Mouse (Mus musculus): Measurements from ENCODE around the gene Megf11. TPM values are rescaled to one million over a fixed set of nuclear protein-coding genes. Genes with fewer than 3 reads are reported as not detected.
A peak's percentile ranks its signal among the peaks of the same experiment; 100 is the strongest.

The Megf11 gene
- total RNA-seq, 2 experiments from 2014 or later, result 0.74 to 1.3 TPM

DNA sequence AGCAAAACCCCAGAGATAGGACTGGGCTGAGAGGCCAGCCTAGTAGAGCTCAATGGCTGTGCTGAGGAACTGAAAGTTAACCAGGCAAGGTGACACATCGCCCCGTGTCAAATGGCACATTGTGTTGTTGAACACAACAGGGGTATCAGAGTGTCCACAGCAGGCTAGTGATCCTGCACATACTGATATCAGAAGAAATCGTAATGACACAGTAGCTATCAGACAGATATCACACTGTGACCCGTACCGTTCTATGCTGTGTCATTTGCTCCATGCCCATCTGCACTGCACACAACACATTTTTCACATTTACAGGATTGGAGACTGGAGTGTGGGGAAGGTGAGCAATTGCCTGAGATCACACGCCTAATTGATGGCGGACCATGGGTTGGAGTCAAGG lies 213.0 kb downstream of the Megf11 start:
- no peak for DNase-seq (ENCODE audit: low spot score in 2 of 2)

DNA sequence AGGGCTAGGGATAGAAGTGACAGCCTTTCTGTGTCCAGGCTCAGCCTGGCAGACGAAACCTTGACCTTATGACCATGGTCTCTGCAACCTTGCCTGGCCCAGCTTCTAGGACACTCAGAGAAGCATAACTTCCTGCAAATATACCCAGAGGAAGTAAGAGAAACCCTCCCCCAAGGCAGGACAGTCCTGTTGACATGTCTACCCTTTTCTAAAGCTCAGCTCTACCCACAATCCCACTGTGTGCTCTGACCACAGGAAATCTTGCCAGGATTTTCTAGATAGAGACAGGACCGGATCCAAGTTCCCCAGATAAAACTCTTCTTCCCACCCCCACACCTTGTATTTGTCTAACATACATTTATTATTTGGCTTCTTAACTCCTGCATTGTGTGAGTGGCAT lies 215.3 kb downstream of the Megf11 start:
- no peak for DNase-seq (ENCODE audit: low spot score in 2 of 2)

DNA sequence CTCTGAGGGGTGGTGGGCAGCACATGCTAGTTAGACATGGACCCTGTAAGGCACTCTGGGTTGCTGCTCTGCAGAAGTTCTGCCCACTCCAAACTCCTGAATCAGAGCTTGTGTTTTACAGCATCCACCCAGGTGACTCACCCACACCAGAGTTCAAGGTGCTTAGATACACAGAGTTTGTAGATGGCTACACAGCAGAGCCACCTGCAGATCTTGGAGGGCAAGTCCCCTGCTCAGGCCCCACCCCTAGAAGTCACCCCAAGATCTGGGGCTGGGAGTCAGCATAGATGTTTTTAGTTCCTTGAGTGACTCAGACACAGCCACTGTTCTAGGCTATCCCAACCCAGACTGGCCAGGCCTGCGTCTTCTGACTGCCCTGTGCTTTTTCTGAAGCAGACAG lies 217.5 kb downstream of the Megf11 start:
- DNase-seq (ENCODE audit: low spot score in 2 of 2), result no peak

DNA sequence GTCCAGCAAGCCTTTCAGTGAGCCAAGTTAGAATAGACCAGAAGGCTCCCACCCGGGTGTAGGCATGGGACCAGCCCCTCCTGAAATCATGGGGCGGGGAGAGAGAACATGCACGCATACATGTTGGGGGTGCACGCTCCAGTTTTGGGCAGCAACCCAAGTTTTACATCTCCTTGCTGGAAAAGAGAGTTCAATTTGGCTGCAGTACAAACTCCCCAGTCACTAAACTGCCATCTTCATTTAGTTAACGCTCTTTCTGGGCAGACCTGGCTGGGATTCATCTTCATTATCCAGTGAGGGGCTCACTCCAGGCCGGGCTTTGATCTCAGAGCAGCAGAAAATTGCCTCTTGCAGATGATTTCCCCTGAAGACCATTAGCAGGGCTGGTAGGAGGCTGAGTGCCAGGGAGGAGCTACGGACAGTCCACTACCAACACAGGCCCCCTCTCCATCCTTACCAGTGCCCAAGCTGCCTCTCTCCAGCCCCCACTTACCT lies 218.8 kb downstream of the Megf11 start:
- DNase-seq (ENCODE audit: low spot score in 2 of 2), result no peak

DNA sequence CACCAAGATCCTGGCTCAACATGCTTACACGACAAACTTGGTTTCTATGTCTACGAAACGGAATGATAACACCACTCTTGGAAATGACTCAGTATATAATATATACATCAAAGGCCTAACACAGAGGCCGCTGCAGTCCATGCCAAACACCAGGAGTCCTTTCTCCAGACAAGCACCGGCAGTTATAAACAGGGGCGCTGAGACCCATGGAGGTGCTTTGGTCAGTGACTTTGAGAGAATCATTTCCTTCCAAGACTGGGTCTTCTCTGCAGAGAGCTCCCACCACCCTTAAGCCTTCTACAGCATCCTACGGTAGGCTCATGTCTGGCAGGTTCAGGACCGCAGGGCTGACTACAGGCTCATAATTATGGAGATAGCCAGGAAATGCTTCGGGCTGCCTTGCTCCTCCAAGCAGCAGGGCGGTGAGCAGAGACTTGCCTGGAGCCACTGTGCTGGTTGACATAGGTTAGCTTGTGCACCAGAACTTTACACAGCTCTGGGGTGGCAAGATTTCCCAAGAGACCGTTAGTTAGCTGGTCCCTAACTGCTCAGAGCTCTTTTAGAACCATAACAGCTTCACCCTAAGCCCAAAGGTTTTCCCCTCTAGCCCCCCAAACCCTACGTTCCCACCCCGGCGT lies 219.8 kb downstream of the Megf11 start:
- DNase-seq (ENCODE audit: low spot score in 2 of 2), result no peak

DNA sequence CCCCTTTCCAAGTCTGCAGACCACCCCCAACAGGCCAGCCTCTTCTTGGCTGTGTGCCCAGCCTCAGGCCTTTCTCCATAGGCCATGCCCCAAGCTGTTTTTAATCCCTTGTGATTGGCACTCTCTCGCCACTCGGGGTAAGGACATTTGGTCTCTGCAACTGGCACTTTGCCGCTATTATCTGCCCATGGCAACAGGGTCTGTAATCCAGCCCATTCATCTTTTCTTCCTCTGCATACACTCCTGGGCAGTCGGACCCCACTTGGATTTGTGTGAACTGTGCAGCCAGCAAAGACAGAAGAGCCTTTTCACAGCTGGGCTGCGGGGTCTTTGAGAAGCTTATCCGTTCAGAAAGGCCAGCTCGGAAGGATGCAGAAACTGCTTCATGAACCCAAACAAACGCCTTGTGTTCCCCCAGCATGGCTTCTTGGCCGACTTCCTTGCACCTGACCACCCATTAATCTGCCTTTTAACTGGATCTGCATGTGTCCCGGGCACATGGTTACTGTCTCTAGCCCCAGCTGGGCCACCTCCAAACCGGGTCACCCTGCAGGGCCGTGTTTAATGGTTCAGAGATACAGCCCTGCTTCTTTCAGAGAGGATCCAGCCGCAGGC lies 220.4 kb downstream of the Megf11 start:
- no peak for DNase-seq (ENCODE audit: low spot score in 2 of 2)

DNA sequence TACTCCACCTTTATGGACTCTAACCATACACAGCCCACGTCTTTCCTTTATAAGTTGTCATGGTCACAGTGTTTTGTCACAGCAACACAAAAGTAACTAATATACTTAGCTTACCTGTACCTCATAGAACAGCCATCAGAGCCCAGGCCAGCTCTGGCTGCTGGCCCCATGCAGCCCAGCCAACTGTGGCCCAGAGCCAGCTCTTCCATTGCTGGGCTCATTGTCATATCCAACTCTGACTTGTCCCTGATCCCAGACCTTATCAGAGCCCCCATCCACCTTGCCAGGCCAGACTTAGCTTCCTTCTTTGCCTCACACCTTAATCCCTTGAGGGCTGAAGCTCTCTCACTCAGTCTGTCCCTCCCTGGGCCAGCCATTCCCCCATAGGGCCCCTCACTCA lies 221.6 kb downstream of the Megf11 start:
- DNase-seq (ENCODE audit: low spot score in 2 of 2), result no peak

DNA sequence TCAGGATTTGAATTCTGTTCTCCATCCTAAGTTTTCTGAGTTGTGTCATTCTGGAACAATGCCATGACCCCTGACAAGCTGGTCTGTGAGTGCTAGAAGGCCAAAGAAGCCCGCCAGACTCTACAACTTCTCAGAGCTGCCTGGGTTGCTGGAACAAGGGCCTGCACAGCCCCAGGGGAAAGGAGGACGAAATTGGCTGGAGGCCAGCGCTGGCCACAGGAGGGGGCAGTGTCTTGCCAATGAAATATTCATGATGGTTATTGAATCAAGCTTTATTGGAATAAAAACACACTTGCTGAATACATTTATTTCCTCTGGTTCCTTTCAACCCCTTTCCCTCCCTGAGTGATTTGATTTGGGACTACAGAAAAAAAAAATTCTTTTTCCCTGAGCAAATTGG lies 224.1 kb downstream of the Megf11 start:
- peak in 1 of 2 experiments; percentile 29 for DNase-seq (ENCODE audit: low spot score in 2 of 2)

DNA sequence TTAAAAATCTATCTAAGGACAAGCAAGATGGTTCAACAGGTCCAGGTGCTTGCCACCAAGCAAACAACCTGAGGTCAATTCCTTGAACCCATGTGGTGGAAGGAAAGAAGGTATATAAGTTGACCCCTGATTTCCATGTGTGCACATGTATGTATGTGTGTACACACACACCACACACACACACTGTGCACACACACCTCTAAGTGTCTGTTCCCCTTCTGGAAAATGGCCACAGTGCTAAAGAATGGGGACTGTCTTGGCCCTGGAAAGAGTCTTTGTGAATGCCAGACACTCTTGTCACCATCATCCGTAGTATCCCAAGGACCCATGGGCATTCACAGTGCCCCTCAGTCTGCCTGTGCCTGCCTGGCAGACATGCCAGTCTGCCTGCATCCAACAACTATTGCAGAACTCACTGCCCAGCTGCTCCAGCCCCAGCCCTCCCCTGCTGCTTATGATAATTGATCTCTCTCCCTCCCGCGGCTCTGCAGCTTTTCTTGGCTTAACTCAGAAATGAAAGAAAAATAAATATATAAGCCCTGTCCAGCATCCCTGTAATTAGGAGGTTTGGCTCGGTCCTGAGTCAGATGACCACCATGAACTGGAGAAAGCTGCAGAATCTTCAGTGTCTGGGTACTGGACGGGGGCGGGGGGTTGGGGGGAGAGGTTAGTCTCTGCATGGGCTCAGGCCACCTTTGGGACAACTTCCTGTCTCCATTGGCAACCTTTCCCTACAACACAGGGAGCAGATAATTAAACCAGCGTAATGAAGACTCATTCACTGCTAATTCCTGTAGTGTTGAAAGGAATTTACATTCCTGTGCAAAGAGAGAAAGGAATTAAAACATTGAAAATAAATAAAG lies 226.9 kb downstream of the Megf11 start:
- DNase-seq (ENCODE audit: low spot score in 2 of 2), result no peak

DNA sequence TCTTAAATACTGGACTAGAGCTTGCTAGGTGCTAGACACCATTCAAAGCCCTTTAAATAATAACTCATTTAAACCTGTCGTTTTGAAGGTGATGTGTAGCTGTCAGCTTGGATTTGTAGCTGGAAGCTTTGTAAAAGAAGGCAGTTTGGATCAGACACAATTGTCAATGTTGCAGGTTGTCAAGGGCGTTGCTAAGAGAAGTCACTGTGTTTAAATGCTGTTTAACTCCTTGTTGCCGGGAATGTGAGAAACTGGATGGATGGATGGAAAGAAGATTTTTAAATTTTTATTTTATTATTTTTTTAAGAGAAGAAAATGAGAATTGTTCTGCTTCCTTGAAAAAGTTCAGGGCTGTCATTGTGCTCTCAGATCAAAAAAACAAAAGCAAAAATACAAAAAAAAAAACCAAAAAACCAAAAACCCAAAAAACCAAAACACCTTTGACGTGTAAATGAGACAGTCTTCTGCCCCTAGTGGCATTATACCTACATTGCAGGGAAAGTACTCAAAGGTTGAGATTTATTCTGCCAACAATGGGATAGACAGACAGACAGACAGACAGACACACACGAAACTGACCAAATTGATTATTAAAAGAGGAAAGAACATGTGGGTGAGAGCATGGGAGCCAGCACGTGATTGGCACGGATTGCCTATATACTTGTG lies 227.7 kb downstream of the Megf11 start:
- DNase-seq (ENCODE audit: low spot score in 2 of 2), result no peak

DNA sequence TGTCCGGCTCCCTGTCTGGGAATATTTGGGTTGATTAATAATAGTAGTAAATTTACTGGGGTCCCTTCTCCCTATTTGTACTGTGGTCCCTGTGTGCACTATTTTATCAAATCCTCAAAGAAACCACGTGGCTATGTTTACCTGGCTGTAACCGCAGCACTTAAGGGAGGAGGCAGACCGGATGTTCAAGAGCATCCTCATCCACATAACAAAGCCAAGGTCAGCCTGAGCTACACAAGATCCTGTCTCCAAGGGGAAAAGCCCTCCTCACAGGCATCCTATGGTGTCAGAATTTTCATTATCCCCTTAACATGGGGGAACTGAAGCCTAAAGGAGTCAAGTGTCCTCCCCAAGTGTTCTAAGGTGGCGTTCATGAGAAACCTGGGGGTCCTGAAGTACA lies 232.0 kb downstream of the Megf11 start:
- DNase-seq (ENCODE audit: low spot score in 2 of 2), result no peak

DNA sequence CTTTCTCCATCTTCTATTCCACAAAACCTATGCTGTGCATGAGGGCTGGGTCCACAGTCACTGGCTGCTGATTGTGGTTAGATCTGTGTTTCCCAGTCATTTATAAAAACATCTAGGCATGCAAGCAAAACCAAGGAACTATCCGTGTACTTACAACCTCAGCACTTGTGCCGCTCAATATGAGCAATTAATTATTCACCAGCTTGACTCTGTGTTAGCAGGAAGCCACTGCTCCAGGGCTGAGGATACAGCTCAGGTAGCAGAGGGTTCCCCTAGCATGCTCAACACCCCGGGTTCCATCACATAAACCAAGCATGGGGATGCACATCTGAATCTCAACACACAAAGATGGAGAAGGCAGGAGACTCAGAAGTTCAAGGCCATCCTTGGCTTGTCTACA lies 233.0 kb downstream of the Megf11 start:
- DNase-seq (ENCODE audit: low spot score in 2 of 2), result no peak

DNA sequence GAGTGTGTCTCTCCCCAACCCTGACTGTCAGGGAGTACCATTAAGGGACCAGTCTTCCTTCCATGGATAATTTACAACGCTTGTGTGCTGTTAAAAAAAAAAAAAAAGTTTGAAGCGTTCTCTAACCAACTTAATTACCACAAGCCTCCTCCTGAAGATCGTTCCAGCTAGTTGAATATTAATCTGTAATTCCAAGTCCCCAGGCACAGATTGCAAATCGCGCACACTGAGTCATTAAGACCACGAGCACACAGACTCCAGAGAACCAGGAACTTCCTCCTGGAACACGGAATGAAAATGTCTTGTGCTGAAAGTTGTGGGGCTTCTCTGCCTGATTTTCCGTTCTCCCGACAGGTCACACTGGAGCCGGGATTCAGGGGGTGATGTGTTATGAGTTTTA lies 234.0 kb downstream of the Megf11 start:
- DNase-seq (ENCODE audit: low spot score in 2 of 2), result no peak

DNA sequence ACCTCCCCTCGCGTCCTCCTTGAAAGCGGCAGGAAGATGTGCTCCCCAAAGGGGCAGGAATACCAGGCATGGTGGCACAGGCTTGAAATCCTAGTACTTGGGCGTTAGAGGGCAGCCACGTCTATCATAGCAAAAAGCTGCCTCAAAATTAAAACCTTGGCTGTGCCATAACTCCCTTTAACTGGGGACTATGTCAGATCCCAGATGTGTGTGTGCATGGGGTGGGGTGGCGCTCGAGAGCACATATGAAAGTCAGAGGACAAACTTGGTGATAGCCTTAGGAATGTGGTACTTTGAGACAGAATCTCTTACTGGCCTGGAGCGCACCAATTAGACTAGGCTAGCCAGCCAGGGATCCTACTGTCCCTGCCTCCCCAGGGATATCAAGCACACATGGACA lies 235.2 kb downstream of the Megf11 start:
- no peak for DNase-seq (ENCODE audit: low spot score in 2 of 2)

DNA sequence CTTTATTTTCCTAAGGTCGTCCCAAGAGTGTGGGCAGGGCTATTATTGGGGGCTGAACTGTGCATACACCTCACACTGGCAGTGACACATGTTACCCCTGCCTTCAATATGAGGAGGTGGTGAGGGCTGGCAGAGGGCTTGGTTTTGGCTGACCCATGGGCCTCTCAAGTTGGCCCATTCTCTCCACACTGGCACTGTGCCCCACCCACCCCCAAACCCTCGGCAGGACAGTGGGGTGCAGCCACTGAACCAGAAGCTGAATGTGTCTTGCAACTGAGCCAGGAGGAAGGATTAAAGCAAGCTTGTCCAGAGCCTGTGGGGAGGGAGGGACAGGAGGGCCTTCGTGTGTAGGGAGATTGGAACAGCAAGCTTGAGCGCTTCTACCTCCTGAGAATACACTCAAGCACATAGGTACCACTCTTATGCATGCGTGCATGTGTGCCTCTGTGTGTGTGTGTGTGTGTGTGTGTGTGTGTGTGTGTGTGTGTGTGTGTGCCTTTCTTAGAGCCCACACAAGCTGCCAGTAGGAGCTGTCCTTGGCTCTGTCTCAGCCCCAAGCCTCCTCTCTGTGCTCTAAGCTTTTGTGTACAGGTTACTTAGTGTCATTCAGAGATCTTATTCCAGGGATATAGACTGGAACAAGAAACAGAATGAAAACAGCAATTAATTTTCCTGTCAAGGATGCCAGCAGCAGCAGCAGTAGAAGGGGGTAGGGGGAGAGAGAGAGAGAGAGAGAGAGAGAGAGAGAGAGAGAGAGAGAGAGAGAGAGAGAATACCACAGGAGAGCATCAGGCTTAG lies 236.3 kb downstream of the Megf11 start:
- DNase-seq (ENCODE audit: low spot score in 2 of 2), result no peak

DNA sequence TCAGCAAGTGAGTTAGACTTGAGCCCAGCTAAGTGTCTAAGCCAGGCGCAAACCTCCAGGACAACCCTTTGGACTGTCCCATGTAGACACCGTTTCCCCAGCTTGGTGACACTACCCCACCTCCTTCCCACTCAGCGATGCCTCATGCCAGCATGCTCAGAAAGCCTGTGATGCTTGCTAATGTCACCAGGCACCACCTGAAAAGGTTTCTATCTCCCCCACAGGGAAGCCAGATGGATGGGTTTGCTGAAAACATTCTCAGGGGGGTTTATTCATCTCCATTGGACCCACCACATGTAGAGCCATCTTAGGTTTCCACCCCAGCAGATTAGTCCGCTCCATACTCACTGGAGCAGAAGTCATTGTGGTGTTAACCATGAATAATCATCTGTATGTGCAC lies 237.9 kb downstream of the Megf11 start:
- DNase-seq (ENCODE audit: low spot score in 2 of 2), result no peak

DNA sequence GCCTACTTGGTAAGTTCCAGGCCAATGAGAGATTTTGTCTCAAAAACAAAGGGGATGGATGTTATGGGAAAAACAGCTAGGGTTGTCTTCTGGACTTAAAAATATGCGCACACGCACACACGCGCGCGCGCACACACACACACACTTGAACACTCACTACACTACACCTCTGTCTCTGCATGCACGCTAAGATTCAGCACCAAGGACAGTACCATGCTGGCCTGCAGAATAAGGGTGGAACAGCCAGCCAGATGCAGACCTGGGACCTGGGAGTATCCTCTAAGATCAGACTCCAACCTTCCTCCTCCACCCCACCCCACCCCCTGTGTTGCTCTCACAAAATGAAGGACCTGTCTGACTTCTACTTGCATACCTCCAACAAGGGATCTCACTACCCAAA lies 239.1 kb downstream of the Megf11 start:
- peak in 1 of 2 experiments; percentile 41 for DNase-seq (ENCODE audit: low spot score in 2 of 2)

DNA sequence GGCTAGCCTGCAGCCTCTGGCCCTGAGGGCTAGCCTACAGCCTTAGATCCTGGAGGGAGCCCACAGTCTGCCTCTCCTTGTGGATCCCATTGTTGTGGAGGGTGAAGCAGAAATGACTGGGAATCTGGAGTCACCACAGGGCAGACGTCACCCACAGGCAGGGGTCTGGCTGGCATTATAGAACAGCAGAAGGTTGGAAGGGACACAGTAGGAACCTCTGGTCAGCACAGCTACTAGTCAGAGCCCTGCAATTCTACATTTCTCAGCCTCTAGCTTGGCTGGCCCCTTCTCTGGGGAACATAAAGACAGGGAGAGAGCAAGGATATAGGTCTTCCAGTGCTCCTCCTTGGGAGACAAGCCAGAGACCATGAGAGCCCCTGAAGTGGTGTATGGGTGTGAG lies 244.4 kb downstream of the Megf11 start:
- DNase-seq (ENCODE audit: low spot score in 2 of 2), result no peak

DNA sequence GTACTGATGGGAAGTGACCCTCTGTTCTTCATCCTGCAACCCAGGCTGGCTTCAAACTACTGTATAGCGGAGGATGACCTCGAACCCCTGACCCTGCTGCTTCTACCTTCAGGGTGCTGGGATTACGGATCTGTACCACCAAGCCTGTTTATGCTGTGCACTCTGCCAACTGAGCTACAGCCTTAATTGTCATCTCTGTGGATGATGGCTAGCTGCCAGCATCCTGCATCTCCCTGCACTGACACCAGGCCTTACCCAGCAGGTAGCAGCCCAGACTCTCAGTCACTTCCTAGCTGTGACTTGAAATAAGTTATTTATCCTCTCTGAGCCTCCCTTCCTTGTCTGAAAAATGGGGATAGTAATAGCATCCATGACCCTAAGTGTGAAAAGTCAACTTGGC lies 247.7 kb downstream of the Megf11 start:
- DNase-seq (ENCODE audit: low spot score in 2 of 2), result no peak

DNA sequence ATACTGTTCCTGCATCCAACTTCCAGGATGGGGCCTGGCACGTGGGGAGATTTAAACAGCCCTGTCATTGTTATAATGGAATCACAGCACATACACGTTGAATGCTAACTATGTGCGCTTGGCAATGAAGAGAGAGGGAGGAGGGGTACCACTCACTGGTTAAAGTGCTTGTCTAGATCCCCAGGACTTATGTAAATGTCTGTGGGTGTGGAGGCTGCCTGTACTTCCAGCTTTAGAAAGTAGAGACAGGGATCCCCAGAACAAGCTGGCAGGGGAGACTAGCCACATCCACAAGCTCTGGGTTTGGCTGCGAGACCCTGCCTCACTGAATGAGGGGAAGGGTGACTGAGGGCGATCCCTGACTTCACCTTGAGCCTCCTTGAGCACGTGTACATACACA lies 250.7 kb downstream of the Megf11 start:
- no peak for DNase-seq (ENCODE audit: low spot score in 2 of 2)

DNA sequence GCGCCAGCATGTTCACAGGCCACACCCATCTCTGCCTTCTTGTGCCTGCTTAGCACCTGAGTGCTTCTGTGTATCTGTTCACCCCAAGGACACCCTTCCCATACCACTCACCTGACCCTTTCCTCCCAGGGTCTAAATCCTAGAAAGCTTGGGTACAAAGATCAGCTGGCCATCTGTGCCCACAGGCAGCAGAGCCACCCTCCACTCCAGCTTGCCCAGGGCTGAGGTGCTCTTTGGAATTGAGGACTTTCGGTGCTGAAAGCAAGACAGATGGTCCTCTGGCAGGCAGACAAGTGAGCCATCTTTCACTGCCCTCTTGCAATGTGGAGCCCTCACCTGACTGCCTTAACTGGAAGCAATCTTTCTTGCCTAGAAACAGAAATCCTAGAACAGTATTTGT lies 251.5 kb downstream of the Megf11 start:
- no peak for DNase-seq (ENCODE audit: low spot score in 2 of 2)

Data from adrenal gland, adult 18-20 months (tissue).